Mouse (Mus musculus): Measurements from ENCODE around the gene Kcnh5. TPM values are rescaled to one million over a fixed set of nuclear protein-coding genes. Genes with fewer than 3 reads are reported as not detected.

Kcnh5 gene
- total RNA-seq, 2 experiments from 2014 or later: 0.06 TPM; not detected in 1

DNA sequence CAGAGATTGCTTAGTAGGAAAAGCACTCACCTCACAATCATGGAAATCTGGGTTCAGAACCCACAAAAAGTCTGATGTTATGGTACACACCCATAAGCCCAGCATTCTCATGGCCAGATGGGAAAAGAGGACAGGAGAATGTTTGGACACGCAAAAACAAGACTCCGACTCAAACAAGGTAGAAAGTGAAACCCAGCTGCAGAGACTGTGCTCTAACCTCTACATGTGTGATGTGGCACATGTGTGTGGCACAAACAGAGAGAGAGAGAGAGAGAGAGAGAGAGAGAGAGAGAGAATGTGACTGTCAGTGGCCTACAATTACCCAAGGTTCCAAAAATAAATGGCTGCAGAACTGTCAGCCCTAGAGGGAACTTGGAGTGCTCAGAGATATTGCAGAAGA, 106.1 kb downstream of the Kcnh5 start:
- Histone ChIP-seq H3K27ac (no peak overlapping the region), H3K4me3 (no peak overlapping the region)
- intact Hi-C loops (cut with DNase I): no loop called here
- no peak for DNase-seq
- TF ChIP-seq CTCF (IDR thresholded peaks at IDR 0.05): no peak

DNA sequence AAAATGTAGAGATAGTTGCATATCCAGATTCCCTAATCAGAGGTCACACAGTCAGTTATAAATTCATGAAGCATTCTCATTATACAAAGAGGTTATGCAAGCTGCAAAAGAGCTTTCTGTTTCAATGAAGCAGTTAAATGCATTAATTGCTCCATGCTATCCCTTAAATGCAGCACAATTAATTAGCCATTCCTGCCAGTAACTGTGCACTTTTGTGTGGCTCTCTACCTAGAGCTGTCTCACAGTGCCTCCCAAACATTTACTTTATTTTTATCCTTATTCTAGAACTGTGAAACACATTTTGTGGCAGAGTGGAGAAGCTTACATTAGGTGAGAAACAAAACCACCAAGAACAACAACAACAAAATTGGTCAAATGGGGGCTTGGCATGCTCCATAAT, 114.6 kb downstream of the Kcnh5 start:
- Histone ChIP-seq H3K27ac (no peak overlapping the region), H3K4me3 (no peak overlapping the region)
- intact Hi-C loops (cut with DNase I): no loop called here
- DNase-seq: no peak
- no peak for TF ChIP-seq CTCF (IDR thresholded peaks at IDR 0.05)

- no peak for DNase-seq
- no peak for TF ChIP-seq CTCF (IDR thresholded peaks at IDR 0.05)
- intact Hi-C loops (cut with DNase I): no loop called here
- no peak overlapping the region for H3K4me3 ChIP-seq
- no peak overlapping the region for H3K27ac ChIP-seq
Measured at GRCm38 (mm10) chr12:75061731-75062130, 115.4 kb downstream of the Kcnh5 start.

DNA sequence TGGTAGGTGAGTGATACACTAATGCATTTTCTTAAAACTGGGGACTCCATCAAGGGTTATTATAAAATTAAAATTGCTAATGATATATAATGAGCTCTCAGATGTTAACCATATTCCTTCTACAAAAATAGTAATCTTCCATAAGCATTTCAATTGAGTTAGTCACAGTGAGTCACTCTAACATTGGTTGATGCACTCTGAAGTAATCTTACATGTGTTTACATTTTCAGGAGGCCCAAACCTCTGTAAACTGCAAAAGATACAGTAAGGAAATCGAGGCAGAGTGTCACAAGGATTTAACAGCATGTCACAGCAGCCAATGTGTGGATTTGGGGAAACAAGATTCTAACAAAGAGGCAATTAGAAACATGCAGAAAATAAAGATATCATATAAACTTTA, 123.4 kb downstream of the Kcnh5 start:
- no peak overlapping the region for H3K4me3 ChIP-seq
- no peak for TF ChIP-seq CTCF (IDR thresholded peaks at IDR 0.05)
- intact Hi-C loops (cut with DNase I): no loop called here

GRCm38 (mm10) chr12:75036694-75037093, 140.4 kb downstream of the Kcnh5 start:
- TF ChIP-seq CTCF (IDR thresholded peaks at IDR 0.05): no peak
- DNase-seq: no peak
- H3K27ac ChIP-seq: no peak overlapping the region
- H3K4me3 ChIP-seq: no peak overlapping the region
- intact Hi-C loops (cut with DNase I): no loop called here

More for the DNA sequence above, 123.4 kb downstream of the Kcnh5 start:
- no peak for DNase-seq
- H3K27ac ChIP-seq: no peak overlapping the region

DNA sequence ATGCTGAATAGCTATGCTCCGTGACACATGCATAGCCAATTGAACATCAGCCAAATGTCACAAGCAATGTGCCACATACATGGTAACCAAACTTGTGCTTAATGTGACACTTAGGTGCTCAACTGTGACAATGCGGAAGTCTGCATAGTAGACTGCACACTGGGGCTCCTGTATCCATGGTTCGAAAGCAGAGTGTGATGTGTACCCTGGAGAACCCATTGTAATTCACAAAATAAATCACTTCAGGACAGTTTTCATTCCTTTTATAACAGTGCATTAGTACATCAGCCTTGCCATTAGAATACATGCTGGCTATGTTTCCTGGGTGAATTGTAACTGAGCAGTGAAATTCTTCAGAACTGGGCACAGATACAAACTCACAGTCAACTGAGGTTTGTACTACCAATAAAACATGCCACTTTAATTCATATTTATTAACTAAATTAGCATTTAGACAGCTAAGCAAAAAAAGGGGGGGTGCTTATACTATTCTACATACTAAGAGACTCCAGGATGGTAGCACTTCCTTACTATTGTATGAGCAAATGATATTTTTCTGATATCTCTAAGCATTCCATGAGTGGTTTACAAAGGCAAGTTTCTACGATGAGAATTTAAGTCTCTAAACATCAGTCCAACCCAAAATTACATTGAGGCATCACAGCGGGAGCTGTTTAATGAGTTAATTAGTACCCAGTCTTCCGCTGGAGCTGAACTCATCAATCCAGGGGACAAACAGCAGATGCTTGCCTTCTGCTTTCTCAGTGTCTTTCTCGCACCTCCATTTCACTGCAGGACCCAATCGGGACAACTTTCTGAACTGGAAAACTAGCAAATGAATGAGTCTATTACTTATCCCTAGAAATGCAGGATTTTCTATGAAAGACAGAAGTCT, 144.9 kb downstream of the Kcnh5 start:
- no peak overlapping the region for H3K27ac ChIP-seq
- intact Hi-C loops (cut with DNase I): no loop called here
- DNase-seq: no peak

DNA sequence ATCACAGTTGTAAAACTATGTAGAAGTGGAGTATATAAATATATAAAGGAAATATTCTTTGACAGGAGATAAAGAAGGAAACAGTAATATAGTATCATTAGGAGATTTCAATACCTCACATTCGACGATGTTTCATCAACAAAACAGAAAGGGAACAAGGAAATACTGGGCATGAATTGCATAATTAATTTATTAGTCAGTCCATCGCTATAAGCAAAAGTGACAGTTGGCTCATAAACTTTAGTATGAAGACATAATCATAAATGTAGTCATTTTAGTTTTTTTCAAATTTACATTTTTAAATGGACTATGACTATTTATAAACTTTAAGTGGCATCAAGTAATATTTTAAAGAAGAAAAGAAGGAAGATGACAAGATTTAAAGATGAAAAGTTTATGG, 205.9 kb downstream of the Kcnh5 start:
- intact Hi-C loops (cut with DNase I): no loop called here
- no peak for DNase-seq
- Histone ChIP-seq H3K27ac (no peak overlapping the region), H3K4me3 (no peak overlapping the region)
- no peak for TF ChIP-seq CTCF (IDR thresholded peaks at IDR 0.05)

More for the DNA sequence above, 144.9 kb downstream of the Kcnh5 start:
- TF ChIP-seq CTCF (IDR thresholded peaks at IDR 0.05): no peak
- no peak overlapping the region for H3K4me3 ChIP-seq

GRCm38 (mm10) chr12:74969420-74969819, 207.7 kb downstream of the Kcnh5 start:
- DNase-seq: no peak
- Histone ChIP-seq H3K4me3 (no peak overlapping the region), H3K27ac (no peak overlapping the region)
- intact Hi-C loops (cut with DNase I): no loop called here
- no peak for TF ChIP-seq CTCF (IDR thresholded peaks at IDR 0.05)

DNA sequence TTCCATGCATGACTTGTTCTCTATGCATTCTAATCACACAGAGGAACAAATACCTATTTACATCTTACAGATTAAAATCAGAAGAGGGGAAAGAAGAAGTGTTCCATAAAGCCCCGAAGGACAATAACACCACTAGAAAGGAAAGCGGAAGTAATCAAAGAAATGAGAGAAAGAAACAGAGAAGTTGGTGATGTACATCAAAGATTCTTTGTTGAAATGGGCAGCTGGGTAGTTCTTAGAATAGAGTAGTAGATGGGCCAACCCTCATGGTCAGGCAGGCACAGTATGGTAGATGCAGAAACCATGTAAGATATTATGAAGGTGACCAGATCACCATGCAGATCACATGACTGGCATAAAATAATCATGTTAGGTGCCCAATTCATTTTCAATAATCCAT, 210.9 kb downstream of the Kcnh5 start:
- intact Hi-C loops (cut with DNase I): no loop called here
- DNase-seq: no peak
- H3K4me3 ChIP-seq: no peak overlapping the region
- TF ChIP-seq CTCF (IDR thresholded peaks at IDR 0.05): no peak
- H3K27ac ChIP-seq: no peak overlapping the region

- intact Hi-C loops (cut with DNase I): no loop called here
- TF ChIP-seq CTCF (IDR thresholded peaks at IDR 0.05): no peak
- H3K27ac ChIP-seq: no peak overlapping the region
- no peak overlapping the region for H3K4me3 ChIP-seq
- no peak for DNase-seq
Measured at GRCm38 (mm10) chr12:74952661-74953060, 224.5 kb downstream of the Kcnh5 start.

GRCm38 (mm10) chr12:74951124-74952115, 225.7 kb downstream of the Kcnh5 start:
- TF ChIP-seq CTCF (IDR thresholded peaks at IDR 0.05): no peak
- DNase-seq: peak; percentile 22
- intact Hi-C loops (cut with DNase I): no loop called here
- peak overlapping the region; percentile 39 for H3K4me3 ChIP-seq
- no peak overlapping the region; the same call in 1 of the 2 replicates for H3K27ac ChIP-seq

DNA sequence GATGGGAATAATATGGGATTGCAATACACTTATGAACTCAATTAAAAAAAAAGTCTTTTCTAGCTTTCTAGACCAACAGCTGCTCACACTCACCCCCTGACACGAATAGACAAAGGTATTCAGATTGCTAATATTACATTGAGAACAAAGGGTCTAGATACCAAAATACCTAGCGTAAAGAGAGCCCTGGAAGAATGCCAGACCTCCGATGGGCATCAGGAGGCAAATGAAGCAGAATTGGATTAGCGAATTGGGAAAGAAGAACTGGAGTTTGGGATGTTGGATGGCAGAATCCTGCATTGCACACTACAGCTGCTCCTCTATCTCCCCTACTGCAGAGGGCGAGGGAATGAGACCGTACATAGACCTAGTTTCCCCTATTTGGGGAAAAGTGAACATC, 275.8 kb downstream of the Kcnh5 start:
- intact Hi-C loops (cut with DNase I): no loop called here
- no peak for DNase-seq
- Histone ChIP-seq H3K27ac (no peak overlapping the region), H3K4me3 (no peak overlapping the region)
- no peak for TF ChIP-seq CTCF (IDR thresholded peaks at IDR 0.05)

DNA sequence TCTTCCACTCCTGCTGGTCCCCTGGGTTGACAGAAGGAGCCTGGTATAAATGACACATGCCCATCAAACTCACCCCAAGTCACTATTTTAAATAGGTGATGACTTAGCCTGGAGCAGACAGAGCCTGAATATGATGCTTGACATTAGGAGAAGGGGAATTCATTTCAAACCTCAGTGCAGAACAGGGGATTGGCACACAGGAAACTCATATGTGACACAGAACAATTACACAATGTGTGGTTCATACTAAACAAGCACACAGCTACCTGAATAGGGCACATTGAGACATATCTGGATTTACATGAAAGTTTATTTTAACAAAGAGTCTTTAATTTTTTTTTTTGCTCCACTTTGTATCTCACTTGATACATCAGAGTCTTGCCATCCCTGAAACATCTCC, 276.4 kb downstream of the Kcnh5 start:
- Histone ChIP-seq H3K27ac (no peak overlapping the region), H3K4me3 (no peak overlapping the region)
- DNase-seq: no peak
- intact Hi-C loops (cut with DNase I): no loop called here
- TF ChIP-seq CTCF (IDR thresholded peaks at IDR 0.05): no peak
